Mouse (Mus musculus): Measurements from ENCODE around the gene Crtac1. TPM values are rescaled to one million over a fixed set of nuclear protein-coding genes. Genes with fewer than 3 reads are reported as not detected.

Crtac1 gene
- total RNA-seq, 1 experiment from 2014 or later: 0.64 TPM

GRCm38 (mm10) chr19:42237602-42238340 is 193.8 kb downstream of the Crtac1 start:
- no peak for DNase-seq

Small RNA genes within 50 kb of the gene (microRNA-seq; reads per million reads assigned to microRNA genes)
- gene Gm26339: 0 to 0.36 reads per million in 2 experiments
- gene Mir3085: 0 reads per million in 2 experiments

Other genes with a start within 250 kb of the Crtac1 start
- gene Sfrp5, start 229.5 kb downstream of the Crtac1 start, total RNA-seq (2021): 1.1 and 1.8 TPM in 2 replicates
- gene Golga7b, start 184.2 kb downstream of the Crtac1 start, total RNA-seq (2021): 0.86 and 1.2 TPM in 2 replicates
- 21.1 and 30.9 TPM in 2 replicates for gene R3hcc1l, start 87.0 kb upstream of the Crtac1 start, total RNA-seq (2021)
- gene Loxl4, start 181.0 kb upstream of the Crtac1 start, total RNA-seq (2021): 2.1 and 2.2 TPM in 2 replicates